Mouse (Mus musculus) stomach, embryonic 14.5 days (tissue): Measurements from ENCODE around the gene Anks3. TPM values are rescaled to one million over a fixed set of nuclear protein-coding genes. Genes with fewer than 3 reads are reported as not detected.

Experiments used
- ATAC-seq: fragments of 200-750 bp; cut with Nextera tagmentation; 2 replicates; pipeline ENCODE4 v1.8.0; 2017; ENCODE audit warnings: low read depth, moderate TSS enrichment; ENCODE audit not compliant: insufficient number of reproducible peaks, insufficient read depth, low FRiP score
- H3K27ac ChIP-seq: fragments of 300-500 bp; sonication (generic); 2 replicates; pipeline ENCODE4 v1.5.1; 2014; ENCODE audit warnings: mild to moderate bottlenecking, low read length, moderate library complexity, mixed read lengths
- H3K27me3 ChIP-seq: fragments of 300-500 bp; sonication (generic); 2 replicates; pipeline ENCODE4 v1.6.1; 2014; ENCODE audit warnings: low read length, control low read depth, mixed read lengths; ENCODE audit not compliant: control insufficient read depth, insufficient read depth
- H3K36me3 ChIP-seq: fragments of 300-500 bp; sonication (generic); 2 replicates; pipeline ENCODE4 v1.6.1; 2014; ENCODE audit warnings: mild to moderate bottlenecking, control low read depth, low read length, moderate library complexity, mixed read lengths; ENCODE audit not compliant: control insufficient read depth, insufficient read depth
- H3K4me1 ChIP-seq: fragments of 300-500 bp; sonication (generic); 2 replicates; pipeline ENCODE4 v1.6.1; 2014; ENCODE audit warnings: low read length, control low read depth, mixed read lengths; ENCODE audit not compliant: control insufficient read depth, insufficient read depth
- H3K4me2 ChIP-seq: fragments of 300-500 bp; sonication (generic); replicated peaks from 2 replicates; pipeline ENCODE4 v1.6.1; 2014; ENCODE audit warnings: low read depth, low read length, control low read depth
- H3K4me3 ChIP-seq: fragments of 300-500 bp; sonication (generic); 2 replicates; pipeline ENCODE4 v1.5.1; 2014; ENCODE audit warnings: low read depth, low read length, control low read depth
- H3K9ac ChIP-seq: fragments of 300-500 bp; sonication (generic); replicated peaks from 2 replicates; pipeline ENCODE4 v1.6.1; 2014; ENCODE audit warnings: low read depth, mild to moderate bottlenecking, control low read depth, low read length, moderate library complexity, mixed read lengths
- H3K9me3 ChIP-seq: fragments of 300-500 bp; sonication (generic); 2 replicates; pipeline ENCODE4 v1.6.1; 2016; ENCODE audit warnings: low read depth, low read length, control low read depth; ENCODE audit not compliant: control insufficient read depth
- WGBS: fragments of 180-500 bp; shearing (Covaris S2); extraction: QIAGEN DNeasy Blood & Tissue Kit; methylation state at CpG from one replicate; pipeline ENCODE4 v1.1.7; 2014; 5-methylcytosine and 5-hydroxymethylcytosine counted together
- polyA plus RNA-seq: library from polyadenylated mRNA; unstranded; fragments of >200 nt; fragmentation: Nextera tagmentation; extraction: Ambion mirVana; gene quantifications from 2 replicates; pipeline ENCODE4 v1.2.1, GENCODE M21; 2014

Anks3 gene
- polyA plus RNA-seq, 1 experiment from 2014 or later = 54.1 TPM

GRCm38 (mm10) chr16:4912907-4913782 lies 50.9 kb downstream of the Anks3 start:
- ATAC-seq = no peak; the same call in 1 of the 2 replicates
- H3K36me3 ChIP-seq = peaks cover 47% of the 10 kb centered on the region
- no peak overlapping the region for H3K4me3 ChIP-seq
- H3K4me1 ChIP-seq = no peaks in the 10 kb centered on the region
- no peaks in the 10 kb centered on the region for H3K27me3 ChIP-seq
- no peaks in the 10 kb centered on the region for H3K9me3 ChIP-seq
- 75% methylated on average over 11 of the region's 11 CpGs for WGBS
- peak overlapping the region; percentile 56; the same call in 1 of the 2 replicates for H3K27ac ChIP-seq
- H3K4me2 ChIP-seq = no peak overlapping the region
- H3K9ac ChIP-seq = no peak overlapping the region

- no peaks in the 10 kb centered on the region for H3K27me3 ChIP-seq
- no peak overlapping the region for H3K27ac ChIP-seq
- no peak overlapping the region for H3K4me3 ChIP-seq
- 72% methylated on average over 10 of the region's 10 CpGs for WGBS
- H3K9me3 ChIP-seq = no peaks in the 10 kb centered on the region
- no peak overlapping the region for H3K9ac ChIP-seq
- ATAC-seq = no peak
- no peaks in the 10 kb centered on the region for H3K4me1 ChIP-seq
- H3K4me2 ChIP-seq = no peak overlapping the region
- peaks cover 48% of the 10 kb centered on the region for H3K36me3 ChIP-seq
Observed at GRCm38 (mm10) chr16:4912074-4912648, 51.8 kb downstream of the Anks3 start.

GRCm38 (mm10) chr16:4910758-4911157 lies 53.2 kb downstream of the Anks3 start:
- H3K4me1 ChIP-seq = no peaks in the 10 kb centered on the region
- no peak overlapping the region for H3K9ac ChIP-seq
- peaks cover 37% of the 10 kb centered on the region for H3K36me3 ChIP-seq
- ATAC-seq = no peak
- 94% methylated on average over 8 of the region's 8 CpGs for WGBS
- H3K27ac ChIP-seq = no peak overlapping the region
- no peak overlapping the region for H3K4me2 ChIP-seq
- H3K9me3 ChIP-seq = no peaks in the 10 kb centered on the region
- no peaks in the 10 kb centered on the region for H3K27me3 ChIP-seq
- H3K4me3 ChIP-seq = no peak overlapping the region

GRCm38 (mm10) chr16:4909745-4910144 lies 54.3 kb downstream of the Anks3 start:
- H3K4me2 ChIP-seq = no peak overlapping the region
- no peaks in the 10 kb centered on the region for H3K27me3 ChIP-seq
- H3K27ac ChIP-seq = no peak overlapping the region
- WGBS = 85% methylated on average over 2 of the region's 2 CpGs
- H3K4me1 ChIP-seq = no peaks in the 10 kb centered on the region
- H3K36me3 ChIP-seq = peaks cover 35% of the 10 kb centered on the region
- H3K9me3 ChIP-seq = no peaks in the 10 kb centered on the region
- no peak overlapping the region for H3K9ac ChIP-seq
- no peak for ATAC-seq
- H3K4me3 ChIP-seq = no peak overlapping the region

- 57% methylated on average over 4 of the region's 5 CpGs for WGBS
- no peaks in the 10 kb centered on the region for H3K4me1 ChIP-seq
- H3K4me3 ChIP-seq = no peak overlapping the region
- H3K27me3 ChIP-seq = no peaks in the 10 kb centered on the region
- ATAC-seq = 0 out of 2 replicates have a peak, but pooled peaks have one; percentile 53
- no peak overlapping the region for H3K9ac ChIP-seq
- no peak overlapping the region for H3K27ac ChIP-seq
- H3K4me2 ChIP-seq = no peak overlapping the region
- peaks cover 29% of the 10 kb centered on the region for H3K36me3 ChIP-seq
- no peaks in the 10 kb centered on the region for H3K9me3 ChIP-seq
Observed at GRCm38 (mm10) chr16:4907972-4908371, 56.0 kb downstream of the Anks3 start.

- H3K4me3 ChIP-seq = no peak overlapping the region
- H3K4me2 ChIP-seq = no peak overlapping the region
- no peak overlapping the region for H3K27ac ChIP-seq
- no peak overlapping the region for H3K9ac ChIP-seq
- H3K27me3 ChIP-seq = no peaks in the 10 kb centered on the region
- no peak for ATAC-seq
- peaks cover 29% of the 10 kb centered on the region for H3K36me3 ChIP-seq
- WGBS = 51% methylated on average over 2 of the region's 2 CpGs
- no peaks in the 10 kb centered on the region for H3K9me3 ChIP-seq
- no peaks in the 10 kb centered on the region for H3K4me1 ChIP-seq
Observed at GRCm38 (mm10) chr16:4907386-4907785, 56.6 kb downstream of the Anks3 start.

- no peak overlapping the region for H3K27ac ChIP-seq
- no peak for ATAC-seq
- H3K4me2 ChIP-seq = no peak overlapping the region
Observed at GRCm38 (mm10) chr16:4906559-4906958, 57.4 kb downstream of the Anks3 start.

GRCm38 (mm10) chr16:4905591-4905990 lies 58.4 kb downstream of the Anks3 start:
- Histone ChIP-seq H3K9ac (no peak overlapping the region), H3K4me3 (no peak overlapping the region), H3K4me2 (no peak overlapping the region), H3K36me3 (peaks cover 16% of the 10 kb centered on the region), H3K27me3 (no peaks in the 10 kb centered on the region), H3K4me1 (no peaks in the 10 kb centered on the region), H3K27ac (no peak overlapping the region), H3K9me3 (no peaks in the 10 kb centered on the region)
- no peak for ATAC-seq
- 63% methylated on average over 1 of the region's 1 CpGs for WGBS

More at GRCm38 (mm10) chr16:4906559-4906958, 57.4 kb downstream of the Anks3 start:
- Histone ChIP-seq H3K4me1 (no peaks in the 10 kb centered on the region), H3K36me3 (peaks cover 25% of the 10 kb centered on the region), H3K4me3 (no peak overlapping the region), H3K27me3 (no peaks in the 10 kb centered on the region), H3K9ac (no peak overlapping the region), H3K9me3 (no peaks in the 10 kb centered on the region)
